Mouse (Mus musculus): ENCODE data around the gene Smpdl3a.

The Smpdl3a gene

GRCm38 (mm10) chr10:57794018-57794417 lies at the start of gene Smpdl3a:
Gene Smpdl3a (plus strand): TSS chr10:57794335.
- no peak for DNase-seq (ENCODE audit: low spot score in 2 of 2)

GRCm38 (mm10) chr10:57745452-57745851 lies 48.7 kb upstream of the Smpdl3a start:
- DNase-seq (ENCODE audit: low spot score in 2 of 2), result no peak

GRCm38 (mm10) chr10:57747127-57747526 lies 47.0 kb upstream of the Smpdl3a start:
- DNase-seq (ENCODE audit: low spot score in 2 of 2), result no peak

GRCm38 (mm10) chr10:57753343-57753742 lies 40.8 kb upstream of the Smpdl3a start:
- no peak for DNase-seq (ENCODE audit: low spot score in 2 of 2)

- DNase-seq (ENCODE audit: low spot score in 2 of 2), result no peak
Observed at GRCm38 (mm10) chr10:57755201-57755736, 38.9 kb upstream of the Smpdl3a start.

GRCm38 (mm10) chr10:57758999-57759398 lies 35.1 kb upstream of the Smpdl3a start:
- no peak for DNase-seq (ENCODE audit: low spot score in 2 of 2)

- DNase-seq (ENCODE audit: low spot score in 2 of 2), result no peak
Observed at GRCm38 (mm10) chr10:57760694-57761093, 33.4 kb upstream of the Smpdl3a start.

GRCm38 (mm10) chr10:57763044-57763443 lies 31.1 kb upstream of the Smpdl3a start:
- DNase-seq (ENCODE audit: low spot score in 2 of 2), result no peak

- DNase-seq (ENCODE audit: low spot score in 2 of 2), result peak in 1 of 2 experiments; percentile 19
Observed at GRCm38 (mm10) chr10:57783289-57784130, 10.6 kb upstream of the Smpdl3a start.

- peak in 1 of 2 experiments; percentile 67 for DNase-seq (ENCODE audit: low spot score in 2 of 2)
Observed at GRCm38 (mm10) chr10:57784131-57784875, 9.8 kb upstream of the Smpdl3a start.

- DNase-seq (ENCODE audit: low spot score in 2 of 2), result no peak
Observed at GRCm38 (mm10) chr10:57784876-57785150, 9.3 kb upstream of the Smpdl3a start, which contains the start of gene Fabp7. Gene Fabp7 (plus strand): TSS chr10:57784881.

- no peak for DNase-seq (ENCODE audit: low spot score in 2 of 2)
Observed at GRCm38 (mm10) chr10:57785552-57785951, 8.6 kb upstream of the Smpdl3a start.

GRCm38 (mm10) chr10:57792957-57793356 lies 1.2 kb upstream of the Smpdl3a start:
- DNase-seq (ENCODE audit: low spot score in 2 of 2), result no peak

GRCm38 (mm10) chr10:57794491-57795461 lies 641 bp downstream of the Smpdl3a start:
- DNase-seq (ENCODE audit: low spot score in 2 of 2), result peak in 1 of 2 experiments; percentile 18

- no peak for DNase-seq (ENCODE audit: low spot score in 2 of 2)
Observed at GRCm38 (mm10) chr10:57795542-57795941, 1.4 kb downstream of the Smpdl3a start.

- no peak for DNase-seq (ENCODE audit: low spot score in 2 of 2)
Observed at GRCm38 (mm10) chr10:57796057-57796456, 1.9 kb downstream of the Smpdl3a start.

GRCm38 (mm10) chr10:57799486-57799885 lies 5.4 kb downstream of the Smpdl3a start:
- no peak for DNase-seq (ENCODE audit: low spot score in 2 of 2)

- DNase-seq (ENCODE audit: low spot score in 2 of 2), result no peak
Observed at GRCm38 (mm10) chr10:57807754-57808153, 13.6 kb downstream of the Smpdl3a start.

- no peak for DNase-seq (ENCODE audit: low spot score in 2 of 2)
Observed at GRCm38 (mm10) chr10:57812161-57812856, 18.2 kb downstream of the Smpdl3a start.

- DNase-seq (ENCODE audit: low spot score in 2 of 2), result no peak
Observed at GRCm38 (mm10) chr10:57814295-57814694, 20.2 kb downstream of the Smpdl3a start.

- no peak for DNase-seq (ENCODE audit: low spot score in 2 of 2)
Observed at GRCm38 (mm10) chr10:57815869-57816268, 21.7 kb downstream of the Smpdl3a start.
